Mouse (Mus musculus): ENCODE measurements around the gene Dnajc3. TPM values are rescaled to one million over a fixed set of nuclear protein-coding genes. Genes with fewer than 3 reads are reported as not detected.

The Dnajc3 gene
- 80.2 TPM for polyA plus RNA-seq (2017; shearing (Covaris generic))

GRCm38 (mm10) chr14:118937533-118938492 is at the start of gene Dnajc3:
TSS of gene Dnajc3 (plus strand) at chr14:118937976.

DNA sequence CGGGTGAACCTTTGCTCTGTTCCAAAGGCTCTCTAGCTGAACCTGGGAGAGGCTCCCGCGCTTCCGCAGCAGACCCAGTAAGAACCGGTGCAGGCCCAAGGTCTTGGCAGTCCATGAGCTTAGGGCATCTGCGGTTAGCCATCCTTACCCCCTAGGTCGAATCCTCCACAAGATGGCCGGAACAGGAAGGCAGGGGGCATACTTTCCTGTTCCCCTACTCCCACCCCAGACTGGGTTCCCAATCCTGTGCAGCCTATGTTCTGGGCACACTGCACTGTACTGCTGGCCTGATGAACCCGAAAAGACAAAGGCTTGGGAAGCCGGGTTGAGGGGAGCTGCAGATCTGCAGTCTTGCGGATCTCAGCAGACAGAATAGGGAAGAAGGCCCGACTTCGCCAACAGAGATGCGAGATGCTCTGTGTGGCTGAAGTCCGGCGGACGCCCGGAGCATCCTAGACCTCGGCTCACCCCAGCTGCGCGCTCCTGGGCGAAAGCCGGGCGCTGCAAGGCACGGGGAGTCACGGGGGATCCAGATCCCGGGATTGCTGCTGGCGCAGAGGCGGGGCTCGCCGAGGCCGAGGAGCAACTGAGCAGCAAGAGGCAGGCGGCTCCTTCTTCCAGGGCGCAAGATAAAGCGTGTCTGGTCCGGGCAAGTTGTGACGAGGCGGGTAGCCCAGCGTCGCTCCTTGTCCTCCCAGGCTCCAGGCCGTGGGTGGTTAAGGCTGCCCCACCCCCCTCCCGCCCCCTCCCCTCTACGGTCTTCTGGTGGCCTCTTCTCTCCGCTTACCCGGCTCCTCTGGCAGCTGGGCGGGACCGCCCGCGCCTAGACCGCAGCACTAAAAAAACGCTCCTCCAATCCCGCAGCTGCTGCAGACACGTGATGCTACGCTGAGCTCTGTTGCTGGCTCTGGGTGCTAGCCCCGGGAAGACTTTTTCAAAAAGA is 12.8 kb upstream of the Dnajc3 start, which contains the start of gene Dzip1:
Gene Dzip1, minus strand, starts transcription at position 788 of the 943 bp plus-strand sequence.

Other genes starting within 250 kb of the Dnajc3 start
- 26.4 TPM for gene Abcc4, start 231.8 kb upstream of the Dnajc3 start, polyA plus RNA-seq (2017; shearing (Covaris generic))
- 4.8 TPM for gene Cldn10, start 150.1 kb upstream of the Dnajc3 start, polyA plus RNA-seq (2017; shearing (Covaris generic))
- gene Dzip1, start 12.5 kb upstream of the Dnajc3 start, polyA plus RNA-seq (2017; shearing (Covaris generic)), result 22.9 TPM
- 1.4 TPM for gene Uggt2, start 161.5 kb downstream of the Dnajc3 start, polyA plus RNA-seq (2017; shearing (Covaris generic))
- gene Hs6st3, start 200.4 kb downstream of the Dnajc3 start, polyA plus RNA-seq (2017; shearing (Covaris generic)), result not detected